Mouse (Mus musculus): ENCODE results near the gene Gdf1. TPM values are rescaled to one million over a fixed set of nuclear protein-coding genes. Genes with fewer than 3 reads are reported as not detected.

Gene Gdf1
- polyA plus RNA-seq, 1 experiment from 2014 or later: 1.8 TPM

DNA sequence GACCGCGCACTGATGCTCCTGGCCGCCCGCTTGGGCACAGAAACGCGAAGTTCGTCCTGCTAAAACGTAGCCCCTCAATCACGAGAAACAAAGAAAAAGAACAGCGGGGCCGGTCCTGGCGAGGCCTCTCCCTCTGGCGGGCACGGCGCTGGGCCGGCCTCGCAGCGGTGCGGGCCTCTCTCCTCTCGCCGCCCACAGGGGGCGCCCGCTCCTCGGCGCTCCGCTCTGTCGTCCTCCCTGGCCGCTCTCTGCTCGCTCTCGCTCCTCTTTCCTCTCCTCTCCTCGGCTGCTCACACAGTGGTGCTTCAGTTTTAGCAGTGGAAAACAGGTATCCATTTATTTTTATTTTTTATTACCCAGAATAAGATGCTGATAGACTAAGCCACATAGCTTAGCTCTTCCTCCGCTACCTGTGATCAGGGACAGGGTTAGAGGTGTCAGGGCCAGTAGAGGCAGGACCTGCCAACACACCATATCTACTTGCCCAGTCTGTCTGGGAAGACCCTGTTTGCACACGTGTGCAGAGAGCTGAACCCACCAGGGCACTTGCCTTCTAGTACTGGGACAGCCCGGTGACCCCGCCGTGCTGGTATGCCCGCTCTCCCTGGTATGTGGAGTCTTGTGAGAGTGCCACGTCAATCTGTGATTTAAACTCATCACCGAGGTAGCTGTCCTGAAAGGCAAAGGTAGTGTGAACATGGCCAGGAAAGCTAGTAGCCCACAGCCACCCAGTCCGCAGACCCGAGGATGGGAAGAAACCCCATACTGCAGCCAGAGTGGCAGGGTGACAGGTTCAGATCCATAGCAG is 2.7 kb downstream of the Gdf1 start:
- H3K4me3 ChIP-seq (replicated peaks): peak overlapping the region; percentile 14; the same call in 1 of the 2 replicates
- H3K4me1 ChIP-seq: peaks cover 33% of the 10 kb centered on the region
- peak overlapping the region; percentile 47 for H3K27ac ChIP-seq
- 23% methylated on average over 41 of the region's 41 CpGs for WGBS
- H3K36me3 ChIP-seq (replicated peaks): peaks cover 82% of the 10 kb centered on the region
- H3K9me3 ChIP-seq: no peaks in the 10 kb centered on the region
- H3K27me3 ChIP-seq: peaks cover 27% of the 10 kb centered on the region
- peak overlapping the region; percentile 56 for H3K9ac ChIP-seq
- peak; percentile 73 for ATAC-seq (ENCODE audit: low FRiP score)
- no peak overlapping the region for H3K4me2 ChIP-seq

DNA sequence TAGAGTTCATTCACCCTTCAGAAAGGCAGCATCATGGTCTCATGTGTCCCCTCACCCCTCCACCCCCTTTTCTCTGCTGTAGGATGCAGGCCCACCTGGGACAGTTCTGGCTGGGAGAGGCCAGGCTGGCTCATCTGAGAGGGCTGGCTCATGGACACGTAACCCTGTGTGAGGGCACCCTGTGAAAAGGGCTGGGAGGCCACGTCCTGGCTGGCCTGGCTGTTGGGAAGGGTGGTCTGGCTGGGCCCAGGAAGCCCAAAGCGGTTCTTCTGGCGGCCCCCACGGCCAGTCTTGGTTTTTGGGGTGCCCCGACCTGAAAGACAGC is 3.2 kb downstream of the Gdf1 start:
- 0 out of 2 replicates have a peak overlapping the region, but pooled peaks have one; percentile 56 for H3K9ac ChIP-seq
- 0 out of 2 replicates have a peak overlapping the region, but pooled peaks have one; percentile 8 for H3K27ac ChIP-seq
- H3K9me3 ChIP-seq: no peaks in the 10 kb centered on the region
- 95% methylated on average over 6 of the region's 6 CpGs for WGBS
- peaks cover 27% of the 10 kb centered on the region for H3K27me3 ChIP-seq
- no peak for ATAC-seq (ENCODE audit: low FRiP score)
- peaks cover 82% of the 10 kb centered on the region for H3K36me3 ChIP-seq (replicated peaks)
- no peak overlapping the region for H3K4me2 ChIP-seq
- no peak overlapping the region for H3K4me3 ChIP-seq (replicated peaks)
- peaks cover 33% of the 10 kb centered on the region for H3K4me1 ChIP-seq

DNA sequence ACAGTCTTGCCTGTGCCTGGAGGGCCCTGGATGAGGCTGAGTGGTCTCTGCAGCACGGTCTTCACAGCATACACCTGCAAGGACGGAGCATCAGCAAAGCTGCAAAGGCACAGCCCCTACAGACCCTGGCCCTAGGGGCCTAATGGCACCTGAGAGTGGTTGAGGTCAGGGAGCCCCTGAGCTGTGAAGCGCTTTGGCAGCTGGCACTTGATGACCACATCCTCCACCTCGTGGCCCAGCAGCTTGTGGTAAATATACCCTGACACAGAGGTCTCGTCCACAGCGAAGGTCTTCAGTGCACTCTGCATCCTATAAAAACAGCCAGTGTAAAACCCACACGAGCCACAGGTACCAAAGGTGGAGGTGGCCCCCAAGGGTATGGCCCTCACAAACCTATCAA is 9.3 kb downstream of the Gdf1 start:
- no peak overlapping the region for H3K27ac ChIP-seq
- H3K9ac ChIP-seq: no peak overlapping the region
- H3K9me3 ChIP-seq: no peaks in the 10 kb centered on the region
- H3K4me1 ChIP-seq: no peaks in the 10 kb centered on the region
- peaks cover 100% of the 10 kb centered on the region for H3K36me3 ChIP-seq (replicated peaks)
- no peaks in the 10 kb centered on the region for H3K27me3 ChIP-seq
- WGBS: 95% methylated on average over 7 of the region's 7 CpGs
- no peak for ATAC-seq (ENCODE audit: low FRiP score)
- H3K4me2 ChIP-seq: no peak overlapping the region
- no peak overlapping the region for H3K4me3 ChIP-seq (replicated peaks)

DNA sequence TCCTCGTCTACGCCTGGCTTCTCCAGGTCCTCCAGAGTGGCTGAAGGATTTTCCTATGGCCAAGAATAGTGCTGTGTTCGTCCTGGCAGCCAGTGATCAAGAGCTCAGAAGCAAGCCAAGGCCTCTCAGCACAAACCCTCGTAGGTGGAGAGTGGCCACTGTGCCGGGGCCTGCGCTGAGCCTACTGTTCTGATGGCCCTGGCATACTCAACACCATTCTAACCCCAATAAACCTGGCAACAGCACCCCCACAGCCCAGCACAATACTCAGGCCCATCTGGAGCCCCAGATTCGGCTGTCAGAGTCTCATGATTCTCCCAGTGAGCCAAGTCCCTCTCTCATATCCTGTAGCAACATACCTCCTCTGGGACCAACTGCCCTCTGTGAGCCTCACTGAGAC is 11.0 kb downstream of the Gdf1 start:
- WGBS: 94% methylated on average over 7 of the region's 7 CpGs
- Histone ChIP-seq H3K4me3 (replicated peaks) (no peak overlapping the region), H3K4me2 (no peak overlapping the region), H3K27me3 (no peaks in the 10 kb centered on the region), H3K4me1 (no peaks in the 10 kb centered on the region), H3K36me3 (replicated peaks) (peaks cover 86% of the 10 kb centered on the region), H3K27ac (no peak overlapping the region), H3K9me3 (no peaks in the 10 kb centered on the region), H3K9ac (no peak overlapping the region)
- no peak for ATAC-seq (ENCODE audit: low FRiP score)

DNA sequence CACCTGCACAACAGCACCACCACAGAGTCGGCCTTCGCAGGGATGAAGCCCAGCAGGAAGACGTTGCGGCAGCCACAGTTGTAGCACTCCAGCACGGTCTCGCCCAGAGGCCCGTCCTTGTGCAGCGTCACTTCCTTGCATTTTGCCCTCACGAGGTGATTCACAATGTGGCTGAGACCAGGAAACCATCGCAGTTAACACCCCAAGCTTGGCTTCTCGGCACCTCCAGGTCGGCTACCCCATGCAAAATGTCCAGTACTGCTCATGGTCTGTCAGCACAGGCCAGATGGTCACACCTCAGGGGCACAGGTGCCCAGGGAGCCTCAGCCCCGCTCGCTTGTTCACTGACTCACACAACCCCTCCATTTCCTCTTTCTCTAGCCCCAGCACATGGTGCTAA is 12.4 kb downstream of the Gdf1 start:
- ATAC-seq (ENCODE audit: low FRiP score): no peak
- no peak overlapping the region for H3K4me3 ChIP-seq (replicated peaks)
- H3K36me3 ChIP-seq (replicated peaks): peaks cover 82% of the 10 kb centered on the region
- no peaks in the 10 kb centered on the region for H3K4me1 ChIP-seq
- 91% methylated on average over 14 of the region's 14 CpGs for WGBS
- no peak overlapping the region for H3K4me2 ChIP-seq
- H3K9me3 ChIP-seq: no peaks in the 10 kb centered on the region
- H3K27ac ChIP-seq: no peak overlapping the region
- no peaks in the 10 kb centered on the region for H3K27me3 ChIP-seq
- H3K9ac ChIP-seq: no peak overlapping the region

DNA sequence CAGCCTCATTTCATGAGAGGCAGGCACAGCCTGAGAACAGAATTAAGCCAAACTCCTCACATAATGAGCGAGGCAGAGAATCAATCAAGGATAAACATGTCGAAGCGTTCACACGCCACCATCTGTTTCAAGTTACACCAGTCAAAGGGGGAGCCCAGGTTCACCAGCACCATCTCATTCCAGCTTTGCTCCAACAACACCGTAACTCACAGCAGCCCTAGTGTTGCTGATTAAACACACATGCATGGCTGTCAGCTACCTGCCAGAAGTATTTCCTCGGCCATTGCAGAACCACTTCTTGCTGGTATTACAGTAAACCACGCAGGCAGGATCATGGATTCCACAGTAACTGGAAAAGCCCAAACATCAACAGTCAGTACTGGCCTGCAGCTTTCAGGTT is 13.5 kb downstream of the Gdf1 start:
- Histone ChIP-seq H3K4me2 (no peak overlapping the region), H3K27me3 (no peaks in the 10 kb centered on the region), H3K9ac (no peak overlapping the region), H3K36me3 (replicated peaks) (peaks cover 74% of the 10 kb centered on the region), H3K9me3 (no peaks in the 10 kb centered on the region), H3K4me3 (replicated peaks) (no peak overlapping the region), H3K4me1 (no peaks in the 10 kb centered on the region), H3K27ac (no peak overlapping the region; the same call in 1 of the 2 replicates)
- WGBS: 84% methylated on average over 7 of the region's 7 CpGs
- ATAC-seq (ENCODE audit: low FRiP score): no peak

DNA sequence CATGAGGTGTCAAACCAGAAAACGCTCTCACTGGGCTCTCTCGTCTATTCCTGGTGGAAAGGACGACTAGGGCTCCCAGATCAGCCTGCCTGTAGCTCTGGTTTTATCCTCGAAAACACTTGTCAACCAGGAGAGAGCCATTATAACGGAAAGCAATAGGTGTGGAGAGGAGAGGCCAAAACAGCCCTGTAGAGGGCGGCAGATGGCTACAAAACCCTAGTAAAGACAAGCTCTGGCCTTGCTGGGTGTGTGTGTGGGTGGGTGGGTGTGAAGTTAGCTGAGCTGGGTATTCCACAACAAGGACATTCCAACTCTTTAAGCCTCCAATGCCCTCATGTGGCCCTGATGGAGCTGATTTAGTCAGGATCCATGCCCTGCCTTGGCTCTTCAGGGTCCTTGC is 14.1 kb downstream of the Gdf1 start:
- Histone ChIP-seq H3K4me2 (no peak overlapping the region), H3K36me3 (replicated peaks) (peaks cover 74% of the 10 kb centered on the region), H3K27ac (no peak overlapping the region), H3K4me3 (replicated peaks) (no peak overlapping the region), H3K9ac (no peak overlapping the region), H3K4me1 (peaks cover 4% of the 10 kb centered on the region), H3K27me3 (no peaks in the 10 kb centered on the region), H3K9me3 (no peaks in the 10 kb centered on the region)
- WGBS: 61% methylated on average over 6 of the region's 6 CpGs
- no peak; the same call in 1 of the 2 replicates for ATAC-seq (ENCODE audit: low FRiP score)

DNA sequence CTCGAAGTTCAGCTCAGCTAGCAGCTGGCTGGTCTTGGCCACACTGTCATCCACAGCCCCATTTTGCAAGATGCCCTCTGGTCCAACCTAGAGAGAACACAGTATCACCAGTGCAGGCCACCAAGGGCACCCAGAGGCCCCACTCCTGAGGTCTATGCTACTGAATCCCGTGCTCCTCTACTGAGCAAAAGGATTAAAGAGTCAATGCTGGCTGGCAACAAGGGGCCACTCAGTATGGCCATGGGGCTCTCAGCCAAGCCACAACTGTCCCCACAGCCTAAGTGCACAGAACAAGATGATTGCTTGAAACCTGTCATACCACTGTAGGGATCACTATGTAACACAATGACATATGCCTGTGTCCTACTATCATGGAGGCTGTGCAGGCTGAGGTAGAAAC is 14.7 kb downstream of the Gdf1 start:
- H3K27ac ChIP-seq: no peak overlapping the region
- no peak overlapping the region for H3K9ac ChIP-seq
- peaks cover 74% of the 10 kb centered on the region for H3K36me3 ChIP-seq (replicated peaks)
- H3K4me2 ChIP-seq: no peak overlapping the region
- H3K4me3 ChIP-seq (replicated peaks): no peak overlapping the region
- no peaks in the 10 kb centered on the region for H3K9me3 ChIP-seq
- no peak for ATAC-seq (ENCODE audit: low FRiP score)
- 85% methylated on average over 2 of the region's 2 CpGs for WGBS
- no peaks in the 10 kb centered on the region for H3K27me3 ChIP-seq
- H3K4me1 ChIP-seq: peaks cover 9% of the 10 kb centered on the region

DNA sequence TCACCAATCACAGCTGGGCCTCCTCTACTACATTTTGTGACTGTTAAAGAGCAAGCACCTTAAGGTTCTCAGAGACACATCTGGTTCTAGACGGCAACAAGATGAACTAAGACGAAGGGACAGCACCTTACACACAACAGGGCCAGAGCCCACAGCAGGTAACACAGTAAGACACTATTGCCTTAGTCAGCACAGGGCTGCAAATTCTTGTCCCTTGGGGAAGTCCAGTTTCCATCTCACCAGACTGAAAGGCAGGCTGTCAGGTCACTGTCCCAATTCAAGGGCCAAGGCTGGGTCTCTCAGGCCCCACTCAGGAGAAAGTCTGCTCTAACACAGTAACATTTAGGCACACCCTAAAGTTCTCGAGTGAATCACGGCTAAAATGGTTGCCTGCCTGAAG is 17.8 kb downstream of the Gdf1 start:
- WGBS: 90% methylated on average over 4 of the region's 4 CpGs
- Histone ChIP-seq H3K9me3 (no peaks in the 10 kb centered on the region), H3K36me3 (replicated peaks) (peaks cover 48% of the 10 kb centered on the region), H3K4me1 (peaks cover 40% of the 10 kb centered on the region), H3K27ac (no peak overlapping the region), H3K4me2 (no peak overlapping the region), H3K27me3 (no peaks in the 10 kb centered on the region), H3K4me3 (replicated peaks) (no peak overlapping the region), H3K9ac (no peak overlapping the region)
- ATAC-seq (ENCODE audit: low FRiP score): no peak

DNA sequence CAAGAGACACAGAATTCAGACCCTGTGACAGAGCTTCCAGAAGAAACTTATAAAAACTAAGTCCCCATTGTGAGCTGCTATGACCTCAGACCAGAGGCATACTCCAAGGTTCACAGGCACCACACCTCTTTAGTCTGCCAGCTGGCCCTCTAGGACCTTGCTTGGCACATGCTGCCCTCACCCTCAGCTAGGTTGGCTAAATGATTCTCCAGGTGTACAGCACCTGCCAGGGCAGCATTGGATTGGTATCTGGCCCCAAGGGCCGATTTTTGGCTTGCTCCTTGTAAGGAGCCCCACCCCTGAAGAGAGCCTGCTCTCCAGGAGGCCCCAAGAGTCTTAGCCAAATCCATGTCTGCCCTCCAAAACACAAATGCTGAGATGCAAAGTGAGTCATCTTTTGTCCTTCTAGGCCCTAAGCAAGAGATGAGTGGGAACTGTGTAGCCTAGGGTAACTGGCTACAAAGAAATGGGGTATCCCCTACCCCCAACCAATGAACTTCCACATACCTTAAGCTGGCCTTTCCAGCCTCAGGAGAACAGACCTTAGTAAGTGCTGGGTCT is 18.3 kb downstream of the Gdf1 start:
- Histone ChIP-seq H3K4me3 (replicated peaks) (no peak overlapping the region), H3K27ac (no peak overlapping the region), H3K4me1 (peaks cover 40% of the 10 kb centered on the region), H3K9me3 (no peaks in the 10 kb centered on the region), H3K36me3 (replicated peaks) (peaks cover 43% of the 10 kb centered on the region), H3K9ac (no peak overlapping the region), H3K4me2 (no peak overlapping the region), H3K27me3 (no peaks in the 10 kb centered on the region)
- WGBS: 71% methylated on average over 1 of the region's 1 CpGs
- ATAC-seq (ENCODE audit: low FRiP score): no peak

DNA sequence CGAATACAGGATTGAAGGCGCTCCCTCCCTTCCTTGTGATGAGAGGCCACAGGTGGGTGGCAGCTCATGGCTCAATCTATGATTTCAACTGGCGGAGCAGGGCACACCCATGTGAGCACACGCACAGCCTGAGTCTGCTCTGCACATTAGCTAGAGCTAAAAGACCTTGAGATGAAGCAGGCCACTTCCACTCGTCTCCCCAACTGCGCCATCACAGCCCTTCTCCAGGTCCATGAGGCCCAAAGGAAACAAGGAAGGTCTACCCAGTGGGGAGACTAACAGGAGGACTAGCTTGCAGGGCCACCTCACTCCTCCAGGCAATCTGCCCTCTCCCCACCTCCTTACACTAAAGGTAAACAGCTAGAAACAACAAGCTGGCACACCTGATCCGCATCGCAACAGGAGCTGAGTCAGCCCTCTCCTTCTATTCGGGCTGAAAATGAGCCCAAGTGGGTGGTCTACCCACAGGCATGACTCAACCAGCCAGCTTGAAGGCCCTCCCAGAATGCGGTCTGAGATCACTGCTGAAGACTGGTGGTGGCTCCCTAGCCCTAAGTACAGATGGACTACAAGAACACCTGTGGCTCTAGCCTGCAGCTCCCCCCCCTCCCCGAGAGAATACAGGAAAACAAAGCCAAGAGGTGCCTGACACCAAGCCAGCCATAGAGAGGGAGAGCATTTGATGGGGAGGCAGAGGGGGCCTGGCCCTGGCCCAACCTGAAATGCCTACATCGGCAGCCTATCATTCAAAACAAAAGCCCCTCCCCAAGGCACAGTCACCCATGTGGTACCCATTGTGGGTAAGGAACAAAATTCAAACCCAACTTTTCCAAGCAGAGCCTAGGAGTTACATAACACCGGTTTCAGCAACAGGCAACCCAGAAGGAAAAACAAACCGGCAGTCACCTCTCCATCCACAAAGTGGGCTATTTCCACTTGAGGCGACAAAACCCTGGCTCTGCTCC is 21.7 kb downstream of the Gdf1 start:
- H3K4me1 ChIP-seq: peaks cover 46% of the 10 kb centered on the region
- H3K36me3 ChIP-seq (replicated peaks): peaks cover 26% of the 10 kb centered on the region
- peak overlapping the region; percentile 99 for H3K9ac ChIP-seq
- H3K27ac ChIP-seq: no peak overlapping the region
- WGBS: 58% methylated on average over 15 of the region's 15 CpGs
- H3K9me3 ChIP-seq: no peaks in the 10 kb centered on the region
- ATAC-seq (ENCODE audit: low FRiP score): no peak
- H3K4me2 ChIP-seq: peak overlapping the region; percentile 99
- H3K27me3 ChIP-seq: no peaks in the 10 kb centered on the region
- peak overlapping the region; percentile 100 for H3K4me3 ChIP-seq (replicated peaks)

DNA sequence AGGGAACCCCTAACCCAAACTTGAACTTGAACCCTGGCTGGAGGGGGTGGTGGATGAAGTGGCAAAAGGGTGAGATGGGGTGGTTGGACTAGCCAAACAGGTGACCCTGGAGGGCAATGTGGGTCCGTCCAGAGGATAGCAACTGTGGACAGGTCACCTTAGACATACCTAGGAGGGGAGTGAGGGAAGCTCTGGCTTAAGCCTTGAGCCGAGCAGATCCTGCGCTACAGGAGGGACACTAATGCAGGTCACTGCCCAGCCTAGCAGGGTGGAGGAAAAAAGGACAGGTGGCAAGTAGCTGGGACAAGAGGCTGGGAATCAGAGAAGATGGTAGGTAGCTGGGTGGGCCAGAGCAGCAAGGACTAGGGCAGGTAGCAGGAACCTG is 22.4 kb downstream of the Gdf1 start:
- ATAC-seq (ENCODE audit: low FRiP score): no peak
- Histone ChIP-seq H3K4me1 (peaks cover 46% of the 10 kb centered on the region), H3K9ac (peak overlapping the region; percentile 99), H3K27me3 (no peaks in the 10 kb centered on the region), H3K9me3 (no peaks in the 10 kb centered on the region), H3K4me2 (peak overlapping the region; percentile 99), H3K27ac (no peak overlapping the region), H3K4me3 (replicated peaks) (peak overlapping the region; percentile 100), H3K36me3 (replicated peaks) (peaks cover 21% of the 10 kb centered on the region)
- WGBS: 33% methylated on average over 3 of the region's 3 CpGs
